Mouse (Mus musculus) Patski (cell line): Measurements from ENCODE around the gene Ucn2. TPM values are rescaled to one million over a fixed set of nuclear protein-coding genes. Genes with fewer than 3 reads are reported as not detected.
A peak's percentile ranks its signal among the peaks of the same experiment; 100 is the strongest.

Experiments
- ATAC-seq: fragments of 100-300 bp; one replicate; pipeline ENCODE4 v1.8.0; 2021
- CTCF ChIA-PET: fragments of 350-600 bp; sonication (Branson Sonifier 250); formaldehyde crosslinking; loops from one replicate; lab custom pipeline; 2022; ENCODE audit warnings: inconsistent platforms; lab: Charles Lee
- POLR2A ChIA-PET: fragments of 350-600 bp; sonication (Branson Sonifier 250); formaldehyde crosslinking; loops from one replicate; lab custom pipeline; 2022; ENCODE audit warnings: antibody characterized with exemption, inconsistent platforms; lab: Charles Lee
- DNase-seq: peaks from one replicate; pipeline ENCODE4 v3.0.0-alpha.2; 2011; ENCODE audit warnings: low read depth, low spot score
- H3K27me3 ChIP-seq: fragments of 371-371 bp; one replicate; pipeline ENCODE4 v1.5.1; 2021
- CTCF ChIP-seq: fragments of 100-300 bp; IDR thresholded peaks from one replicate; pipeline ENCODE4 v1.5.1; 2021
- in situ Hi-C: fragments of 300-500 bp; cut with MboI; formaldehyde crosslinking; loops from 3 replicates; pipeline ENCODE4 v1.11.1; 2018; ENCODE audit warnings: low pct_unique_long_range_greater_than_20kb, mixed read lengths
- polyA plus RNA-seq: library from polyadenylated mRNA; unstranded; gene quantifications from one replicate; pipeline ENCODE4 v1.2.3, GENCODE M21; 2021

The Ucn2 gene
- polyA plus RNA-seq, 1 experiment from 2014 or later: 0.18 TPM

DNA sequence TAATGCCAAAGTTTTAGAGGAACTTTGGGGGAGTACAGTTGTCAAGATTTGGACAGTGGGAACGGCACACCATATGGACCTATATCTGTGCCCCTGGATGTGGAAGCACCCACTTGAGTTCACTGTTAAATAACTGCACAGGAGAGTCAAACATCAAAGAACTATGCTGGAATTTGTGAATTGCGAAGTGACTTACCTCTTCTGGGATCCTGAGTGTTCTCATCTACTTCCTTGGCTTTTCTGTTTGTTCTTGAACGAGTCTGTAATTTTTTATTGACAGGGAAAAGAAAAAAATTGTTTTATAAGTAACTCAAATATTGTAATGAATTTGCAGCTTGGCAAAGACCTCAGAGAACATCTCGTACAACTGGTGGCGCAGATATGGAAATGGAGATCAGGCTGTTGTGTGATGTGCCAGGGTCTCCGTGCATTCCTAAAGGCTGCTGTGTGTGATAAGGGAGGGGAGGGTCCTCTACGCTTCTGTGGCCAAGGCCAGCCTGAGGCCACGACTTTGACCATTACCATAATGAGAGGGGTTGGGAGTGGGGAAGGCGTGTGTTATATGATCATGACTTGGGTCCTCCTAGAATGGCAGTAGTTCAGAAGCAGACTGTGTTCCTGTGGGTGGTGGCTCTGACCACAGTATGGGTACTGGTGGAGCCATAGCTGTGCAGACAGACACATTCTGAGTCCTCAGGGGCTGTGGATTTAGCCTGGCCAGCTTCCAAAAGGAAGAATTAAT lies 7.0 kb downstream of the Ucn2 start:
- ATAC-seq (no peak), DNase-seq (no peak)
- H3K27me3 ChIP-seq: no peaks in the 10 kb centered on the region
- POLR2A ChIA-PET: no interaction called here
- in situ Hi-C loops: no loop called here
- TF ChIP-seq CTCF: no peak
- CTCF ChIA-PET: interaction anchor here (0.6 kb wide), 1 partner anchor 75 kb away, joined by 3 read pairs; no protein-coding TSS in a partner anchor

- TF ChIP-seq CTCF: no peak
- POLR2A ChIA-PET: no interaction called here
- ATAC-seq: no peak
- CTCF ChIA-PET: no interaction called here
- DNase-seq: no peak
- no peaks in the 10 kb centered on the region for H3K27me3 ChIP-seq
- in situ Hi-C loops: no loop called here
These were observed 10.6 kb downstream of the Ucn2 start for GRCm38 (mm10) chr9:108996411-108996810.

GRCm38 (mm10) chr9:108998287-108999166 lies 12.7 kb downstream of the Ucn2 start:
- in situ Hi-C loops: no loop called here
- no peak for TF ChIP-seq CTCF
- DNase-seq: no peak
- ChIA-PET POLR2A (no interaction called here), CTCF (no interaction called here)
- no peak for ATAC-seq
- no peaks in the 10 kb centered on the region for H3K27me3 ChIP-seq

DNA sequence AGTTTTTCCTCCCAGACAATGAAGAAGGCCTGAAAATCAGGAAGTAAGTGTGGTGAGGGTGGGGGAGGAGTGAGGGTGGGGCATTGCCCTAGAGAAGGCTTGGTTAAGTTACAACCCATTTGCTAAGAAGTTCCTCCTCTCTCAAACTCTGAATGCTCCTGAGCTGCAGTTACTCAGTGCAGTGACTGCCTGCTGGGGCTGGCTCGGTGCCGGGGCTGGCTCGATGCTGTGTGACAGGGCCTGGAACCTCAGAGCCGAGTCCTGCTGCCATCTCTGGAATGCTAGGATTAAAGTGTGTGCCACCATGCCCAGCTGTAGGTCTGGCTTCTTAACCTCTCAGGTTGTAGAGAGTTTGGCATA lies 13.3 kb downstream of the Ucn2 start:
- ChIA-PET POLR2A (no interaction called here), CTCF (no interaction called here)
- no peak for TF ChIP-seq CTCF
- no peaks in the 10 kb centered on the region for H3K27me3 ChIP-seq
- ATAC-seq: no peak
- no peak for DNase-seq
- in situ Hi-C loops: no loop called here

DNA sequence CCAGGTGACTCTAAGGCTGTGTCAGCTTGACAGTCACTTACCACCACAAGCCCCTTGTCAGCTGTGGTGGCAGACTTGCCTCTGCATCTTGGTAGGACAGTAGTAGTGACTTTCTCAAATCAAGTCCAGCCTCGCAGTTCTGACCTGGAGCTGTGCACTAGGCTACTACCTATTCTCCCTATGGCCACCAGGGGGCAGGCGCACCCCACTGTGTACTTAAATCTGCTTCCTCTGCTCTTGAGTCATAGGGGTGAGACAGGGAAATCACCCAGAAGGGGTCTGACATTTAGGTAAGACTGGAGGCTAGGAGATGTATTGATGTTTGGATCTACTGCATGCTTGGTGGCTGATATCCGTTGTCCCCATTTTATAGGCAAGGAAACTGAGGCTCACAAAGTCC lies 14.9 kb downstream of the Ucn2 start:
- ChIA-PET POLR2A (no interaction called here), CTCF (interaction anchor here (0.9 to 2.3 kb wide), 5 partner anchors 11 to 78 kb away, joined by 3 to 9 read pairs (median 5); partner anchors contain the start of gene Ucn2)
- in situ Hi-C loops: loop anchor here (10.0 kb wide), 1 partner anchor 604 kb away; no protein-coding TSS in a partner anchor
- no peaks in the 10 kb centered on the region for H3K27me3 ChIP-seq
- TF ChIP-seq CTCF: no peak
- ATAC-seq (peak; percentile 81), DNase-seq (no peak)

- CTCF ChIA-PET: interaction anchor here (1.5 kb wide), 1 partner anchor 10 kb away, joined by 3 read pairs; no protein-coding TSS in a partner anchor
- in situ Hi-C loops: loop anchor here (10.0 kb wide), 1 partner anchor 602 kb away; no protein-coding TSS in a partner anchor
These were observed 17.4 kb downstream of the Ucn2 start for GRCm38 (mm10) chr9:109003201-109003600.

DNA sequence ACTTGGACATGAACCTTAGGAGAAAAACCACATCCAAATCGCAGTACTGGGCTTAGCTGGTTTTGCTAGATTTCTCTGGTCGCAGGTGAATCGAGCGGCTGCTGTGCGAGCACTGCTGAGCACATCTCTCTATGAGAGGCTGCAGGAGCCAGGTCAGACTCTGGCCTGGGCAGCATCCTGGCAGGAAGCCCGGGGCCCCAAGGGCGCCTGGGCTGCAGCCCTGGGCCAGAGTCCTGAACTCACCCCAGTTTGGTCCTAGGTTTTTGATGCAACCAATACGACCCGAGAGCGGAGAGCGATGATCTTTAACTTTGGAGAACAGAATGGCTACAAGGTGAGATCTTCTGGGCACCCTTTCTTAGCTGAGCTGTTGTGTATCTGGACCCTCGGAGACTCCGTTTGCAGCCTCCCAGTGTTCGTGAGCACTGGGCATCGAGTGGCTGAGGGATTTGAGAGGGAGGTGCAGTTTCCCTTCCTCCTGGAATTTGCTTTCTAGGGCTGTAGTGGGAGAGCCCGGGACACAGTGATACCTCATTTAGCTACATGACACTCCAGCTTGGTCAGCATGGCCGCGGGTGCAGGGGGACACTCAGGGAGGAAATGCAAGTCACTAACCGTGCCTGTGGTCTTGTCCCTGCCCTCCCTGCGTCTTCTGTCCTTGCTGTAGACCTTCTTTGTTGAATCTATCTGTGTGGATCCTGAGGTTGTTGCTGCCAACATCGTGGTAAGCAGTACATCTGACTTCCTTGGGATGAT lies 21.4 kb downstream of the Ucn2 start:
- in situ Hi-C loops: loop anchor here (10.0 kb wide), 1 partner anchor 598 kb away; no protein-coding TSS in a partner anchor
- H3K27me3 ChIP-seq: no peaks in the 10 kb centered on the region
- ATAC-seq (no peak), DNase-seq (no peak)
- no peak for TF ChIP-seq CTCF
- CTCF ChIA-PET: no interaction called here
- POLR2A ChIA-PET: interaction anchor here (0.6 kb wide), 1 partner anchor 55 kb away, joined by 4 read pairs; no protein-coding TSS in a partner anchor

More at GRCm38 (mm10) chr9:109003201-109003600, 17.4 kb downstream of the Ucn2 start:
- no peaks in the 10 kb centered on the region for H3K27me3 ChIP-seq
- peak; percentile 94 for TF ChIP-seq CTCF
- POLR2A ChIA-PET: no interaction called here
- DNase-seq: peak; percentile 3
- no peak for ATAC-seq

- ATAC-seq: no peak
- no peak for DNase-seq
- in situ Hi-C loops: loop anchor here (10.0 kb wide), 1 partner anchor 597 kb away; no protein-coding TSS in a partner anchor
- H3K27me3 ChIP-seq: no peaks in the 10 kb centered on the region
- ChIA-PET CTCF (no interaction called here), POLR2A (no interaction called here)
- TF ChIP-seq CTCF: no peak
These were observed 22.3 kb downstream of the Ucn2 start for GRCm38 (mm10) chr9:109008081-109008480.

DNA sequence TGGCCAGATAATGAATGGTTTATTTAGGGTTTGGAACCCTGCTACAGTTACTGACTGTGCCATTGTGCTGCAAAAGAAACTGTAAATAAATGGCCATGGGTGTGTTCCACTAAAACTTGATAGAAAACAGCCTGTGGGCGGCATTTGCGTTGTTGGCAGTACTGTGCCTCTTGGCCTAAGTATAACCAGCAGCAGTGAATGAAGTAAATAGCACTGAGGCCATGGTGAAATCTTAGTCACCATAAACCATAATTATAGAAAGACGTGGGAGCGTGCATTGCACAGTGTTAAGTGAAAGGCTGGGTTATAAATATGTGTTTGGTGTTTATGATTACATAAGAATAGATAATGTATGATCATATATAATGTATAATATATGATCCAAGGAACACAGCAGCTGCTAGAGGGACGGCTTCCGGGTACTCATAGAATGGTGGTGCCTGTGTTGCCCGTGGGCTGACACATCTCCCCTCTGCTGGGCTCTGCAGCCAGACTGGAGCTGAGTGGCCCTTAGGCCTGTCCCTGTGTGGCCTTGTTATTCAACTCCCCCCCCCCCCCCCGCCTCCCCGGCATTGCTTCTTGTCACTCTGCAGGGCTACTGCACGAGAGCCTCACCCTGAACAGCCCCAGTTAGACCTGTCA lies 23.3 kb downstream of the Ucn2 start:
- POLR2A ChIA-PET: no interaction called here
- CTCF ChIA-PET: interaction anchor here (0.9 kb wide), 1 partner anchor 39 kb away, joined by 3 read pairs; no protein-coding TSS in a partner anchor
- H3K27me3 ChIP-seq: no peaks in the 10 kb centered on the region
- TF ChIP-seq CTCF: no peak
- no peak for DNase-seq
- in situ Hi-C loops: loop anchor here (10.0 kb wide), 1 partner anchor 596 kb away; no protein-coding TSS in a partner anchor
- no peak for ATAC-seq
